Mouse (Mus musculus) intestine, postnatal 0 days (tissue): Measurements from ENCODE around the gene Rnf213. TPM values are rescaled to one million over a fixed set of nuclear protein-coding genes. Genes with fewer than 3 reads are reported as not detected.
A peak's percentile ranks its signal among the peaks of the same experiment; 100 is the strongest.
"Not testable (repeated sequence)": the region's sequence is repeated elsewhere in the genome, so short reads cannot be mapped to it uniquely, and the experiment has no call there.

Source experiments
- ATAC-seq: fragments of 200-750 bp; cut with Nextera tagmentation; 2 replicates; pipeline ENCODE4 v1.8.0; 2017; ENCODE audit warnings: mild to moderate bottlenecking, moderate TSS enrichment, moderate library complexity
- H3K27ac ChIP-seq: fragments of 300-500 bp; sonication (generic); 2 replicates; pipeline ENCODE4 v1.5.1; 2014; ENCODE audit warnings: mild to moderate bottlenecking, low read depth, low read length, moderate library complexity
- H3K27me3 ChIP-seq: fragments of 300-500 bp; sonication (generic); replicated peaks from 2 replicates; pipeline ENCODE4 v1.6.1; 2014; ENCODE audit warnings: low read length, mixed read lengths; ENCODE audit not compliant: control insufficient read depth, insufficient read depth
- H3K36me3 ChIP-seq: fragments of 300-500 bp; sonication (generic); 2 replicates; pipeline ENCODE4 v1.6.1; 2014; ENCODE audit warnings: mild to moderate bottlenecking, moderate library complexity; ENCODE audit not compliant: control insufficient read depth, insufficient read depth
- H3K4me1 ChIP-seq: fragments of 300-500 bp; sonication (generic); replicated peaks from 2 replicates; pipeline ENCODE4 v1.6.1; 2014; ENCODE audit warnings: antibody characterized with exemption, low read length, mixed read lengths; ENCODE audit not compliant: control insufficient read depth, insufficient read depth
- H3K4me2 ChIP-seq: fragments of 300-500 bp; sonication (generic); replicated peaks from 2 replicates; pipeline ENCODE4 v1.6.1; 2014; ENCODE audit warnings: low read depth, mild to moderate bottlenecking, moderate library complexity
- H3K4me3 ChIP-seq: fragments of 300-500 bp; sonication (generic); 2 replicates; pipeline ENCODE4 v1.5.1; 2014; ENCODE audit warnings: low read depth, low read length
- H3K9ac ChIP-seq: fragments of 300-500 bp; sonication (generic); 2 replicates; pipeline ENCODE4 v1.6.1; 2014; ENCODE audit warnings: mild to moderate bottlenecking, low read depth, low read length
- H3K9me3 ChIP-seq: fragments of 300-500 bp; sonication (generic); 2 replicates; pipeline ENCODE4 v1.6.1; 2016; ENCODE audit warnings: mixed run types; ENCODE audit not compliant: control insufficient read depth
- CTCF ChIP-seq: sonication (generic); IDR thresholded peaks from 2 replicates; pipeline ENCODE4 v1.5.1; 2016; ENCODE audit warnings: low read depth, mild to moderate bottlenecking, control low read depth, antibody characterized with exemption, moderate library complexity
- WGBS: fragments of 180-500 bp; shearing (Covaris S2); extraction: QIAGEN DNeasy Blood & Tissue Kit; methylation state at CpG from one replicate; pipeline ENCODE4 v1.1.7; 2014; 5-methylcytosine and 5-hydroxymethylcytosine counted together
- polyA plus RNA-seq: library from polyadenylated mRNA; unstranded; fragments of >200 nt; fragmentation: Nextera tagmentation; extraction: Ambion mirVana; gene quantifications from 2 replicates; pipeline ENCODE4 v1.2.1, GENCODE M21; 2015

The Rnf213 gene
- polyA plus RNA-seq, 1 experiment from 2014 or later, result 23.2 TPM

GRCm38 (mm10) chr11:119386306-119386705, 6.6 kb upstream of the Rnf213 start:
- H3K4me2 ChIP-seq, result no peak overlapping the region
- no peak for TF ChIP-seq CTCF
- H3K9me3 ChIP-seq, result no peaks in the 10 kb centered on the region
- WGBS, result 86% methylated on average over 5 of the region's 5 CpGs
- no peak overlapping the region for H3K27ac ChIP-seq
- no peak for ATAC-seq
- H3K4me3 ChIP-seq, result no peak overlapping the region
- no peak overlapping the region for H3K9ac ChIP-seq
- H3K4me1 ChIP-seq, result no peaks in the 10 kb centered on the region
- no peaks in the 10 kb centered on the region for H3K36me3 ChIP-seq
- H3K27me3 ChIP-seq, result no peaks in the 10 kb centered on the region

DNA sequence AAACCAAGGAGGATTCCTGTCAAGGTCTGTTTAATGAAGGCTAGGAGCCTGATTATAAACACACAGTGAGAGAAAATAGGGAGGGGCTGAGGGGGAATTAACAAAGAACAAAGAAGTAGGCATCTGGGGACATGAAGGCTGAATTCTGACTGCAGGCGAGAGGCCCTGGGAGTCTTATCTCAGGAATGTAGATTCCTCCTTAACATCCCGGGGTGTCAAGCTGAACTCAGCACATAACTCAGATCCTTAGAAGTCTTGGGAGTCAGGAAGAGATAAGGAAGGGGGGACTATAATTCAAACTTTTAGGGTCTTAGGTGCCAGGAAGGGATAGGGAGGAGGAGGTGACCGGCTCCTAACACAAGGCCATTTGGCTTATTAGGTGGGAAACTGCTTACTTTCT, 5.6 kb upstream of the Rnf213 start:
- WGBS, result 20% methylated on average over 3 of the region's 3 CpGs
- H3K4me3 ChIP-seq, H3K27ac ChIP-seq, ATAC-seq, H3K4me1 ChIP-seq, H3K27me3 ChIP-seq, H3K4me2 ChIP-seq, H3K9ac ChIP-seq, H3K9me3 ChIP-seq, H3K36me3 ChIP-seq: not testable (repeated sequence)

DNA sequence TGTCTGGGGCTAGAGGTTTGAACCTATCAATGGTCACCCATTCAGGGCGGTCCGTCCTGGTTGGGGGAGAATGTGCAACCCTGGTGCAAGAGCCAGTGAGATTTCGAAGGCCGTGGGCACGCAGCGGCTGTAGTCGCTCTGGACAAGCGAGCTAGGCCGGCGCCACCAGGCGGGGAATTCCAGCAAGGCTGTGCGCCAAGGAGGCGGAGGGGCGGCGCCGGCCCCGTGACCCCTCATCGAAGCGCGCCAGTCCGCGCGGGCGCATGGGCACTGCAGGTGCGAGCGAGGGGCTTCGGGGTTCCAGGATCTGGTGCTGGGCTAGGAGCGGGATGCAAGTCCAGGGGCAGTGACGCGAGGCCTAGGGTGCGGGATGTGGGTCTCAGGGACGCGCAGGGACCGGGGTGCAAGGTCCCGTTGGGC, 3.0 kb upstream of the Rnf213 start:
- 0 out of 2 replicates have a peak, but pooled peaks cover 4% of the 10 kb centered on the region for H3K4me1 ChIP-seq
- peak; percentile 24 for ATAC-seq
- peak overlapping the region; percentile 66 for H3K4me3 ChIP-seq
- peak overlapping the region; percentile 90 for H3K27ac ChIP-seq
- no peaks in the 10 kb centered on the region for H3K36me3 ChIP-seq
- WGBS, result under 1% methylated on average over 35 of the region's 35 CpGs
- TF ChIP-seq CTCF, result peak; percentile 76
- H3K9ac ChIP-seq, result peak overlapping the region; percentile 77
- H3K9me3 ChIP-seq, result no peaks in the 10 kb centered on the region
- H3K4me2 ChIP-seq, result peak overlapping the region; percentile 83
- no peaks in the 10 kb centered on the region for H3K27me3 ChIP-seq

DNA sequence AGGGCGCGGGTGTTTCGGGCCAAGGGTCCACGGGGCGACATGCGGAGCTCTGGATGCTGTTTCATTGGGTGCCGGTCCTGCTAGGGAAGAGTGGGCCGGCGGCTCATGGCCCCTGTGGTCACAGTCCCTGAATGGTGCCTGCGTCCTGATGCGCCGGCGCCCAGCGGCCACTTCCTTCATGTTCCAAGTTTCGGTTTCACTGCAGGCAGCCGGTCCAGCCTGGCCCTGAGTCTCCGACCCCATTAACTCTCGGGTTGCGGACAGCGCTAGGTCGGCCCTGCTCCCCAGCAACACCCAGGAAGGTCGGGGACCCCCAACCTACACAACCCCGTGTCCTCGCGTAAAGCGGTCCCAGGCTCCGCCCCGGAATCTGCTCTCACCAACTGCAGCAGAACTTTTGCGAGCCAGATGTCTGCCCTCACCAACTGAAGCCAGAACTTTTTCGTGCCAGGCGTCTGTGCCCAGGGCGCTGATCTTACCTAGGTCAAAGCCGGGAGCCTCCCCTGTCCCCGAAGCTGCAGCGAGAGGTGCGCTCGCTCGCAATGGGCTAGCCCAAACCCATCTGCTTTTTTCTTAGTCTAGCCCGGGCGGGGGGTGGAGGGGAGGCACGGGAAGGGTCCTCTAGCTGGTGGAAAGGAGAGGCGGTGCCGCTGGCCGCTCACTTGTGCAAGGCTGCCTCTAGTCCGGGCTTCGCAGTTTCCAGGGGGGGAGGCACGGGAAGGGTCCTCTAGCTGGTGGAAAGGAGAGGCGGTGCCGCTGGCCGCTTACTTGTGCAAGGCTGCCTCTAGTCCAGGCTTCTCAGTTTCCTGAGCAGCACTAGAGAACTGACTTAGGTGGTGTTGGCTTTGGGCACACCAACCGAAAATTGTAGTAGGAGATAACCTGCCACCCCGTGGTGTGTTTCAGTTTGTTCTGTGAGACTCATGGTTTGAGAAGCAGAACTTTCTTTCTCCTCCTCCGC, 2.3 kb upstream of the Rnf213 start:
- peak; percentile 36 for ATAC-seq
- no peaks in the 10 kb centered on the region for H3K9me3 ChIP-seq
- 4% methylated on average over 53 of the region's 53 CpGs for WGBS

DNA sequence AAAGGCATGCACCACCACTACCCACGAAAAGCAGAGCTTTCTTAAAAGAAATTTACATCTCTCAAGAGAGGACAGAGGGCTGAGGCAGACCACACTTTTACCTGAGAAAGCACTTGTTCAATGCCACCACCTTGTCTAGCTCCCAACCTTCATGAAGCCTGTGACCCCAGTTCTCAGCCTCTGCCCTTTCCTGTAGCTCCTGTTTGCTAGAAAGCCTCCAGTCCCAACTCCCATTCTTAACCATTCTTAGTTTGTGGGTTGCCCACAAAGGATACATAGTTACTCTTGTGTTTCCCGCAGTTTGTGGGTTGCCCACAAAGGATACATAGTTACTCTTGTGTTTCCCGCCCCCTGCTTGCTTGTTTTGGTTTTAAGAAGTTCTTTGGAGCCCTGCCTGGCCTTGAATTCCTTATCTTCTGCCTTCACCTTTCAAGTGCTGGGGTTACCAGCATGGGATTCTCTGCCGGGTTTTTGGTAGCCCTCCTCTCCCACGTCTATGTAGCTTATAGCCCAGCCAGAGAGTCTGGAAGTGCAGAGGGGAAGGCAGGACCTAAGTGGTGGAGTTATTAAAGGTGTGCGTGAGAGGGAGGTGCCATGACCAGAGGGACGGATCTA, 1.4 kb upstream of the Rnf213 start:
- peak overlapping the region; percentile 89 for H3K27ac ChIP-seq
- 39% methylated on average over 7 of the region's 7 CpGs for WGBS
- peak overlapping the region; percentile 66 for H3K4me3 ChIP-seq
- H3K4me1 ChIP-seq, result peaks cover 4% of the 10 kb centered on the region; the same call in 1 of the 2 replicates
- H3K9ac ChIP-seq, result 0 out of 2 replicates have a peak overlapping the region, but pooled peaks have one; percentile 7
- peak overlapping the region; percentile 83 for H3K4me2 ChIP-seq
- ATAC-seq, result 0 out of 2 replicates have a peak, but pooled peaks have one; percentile 0
- no peak for TF ChIP-seq CTCF
- no peaks in the 10 kb centered on the region for H3K27me3 ChIP-seq
- no peaks in the 10 kb centered on the region for H3K9me3 ChIP-seq
- H3K36me3 ChIP-seq, result peaks cover 9% of the 10 kb centered on the region

More for the DNA sequence above, 2.3 kb upstream of the Rnf213 start:
- no peak for TF ChIP-seq CTCF
- no peaks in the 10 kb centered on the region for H3K36me3 ChIP-seq
- H3K4me2 ChIP-seq, result peak overlapping the region; percentile 83
- H3K27ac ChIP-seq, result peak overlapping the region; percentile 90
- H3K4me3 ChIP-seq, result peak overlapping the region; percentile 66
- H3K4me1 ChIP-seq, result peaks cover 4% of the 10 kb centered on the region; the same call in 1 of the 2 replicates
- no peaks in the 10 kb centered on the region for H3K27me3 ChIP-seq
- H3K9ac ChIP-seq, result peak overlapping the region; percentile 77

DNA sequence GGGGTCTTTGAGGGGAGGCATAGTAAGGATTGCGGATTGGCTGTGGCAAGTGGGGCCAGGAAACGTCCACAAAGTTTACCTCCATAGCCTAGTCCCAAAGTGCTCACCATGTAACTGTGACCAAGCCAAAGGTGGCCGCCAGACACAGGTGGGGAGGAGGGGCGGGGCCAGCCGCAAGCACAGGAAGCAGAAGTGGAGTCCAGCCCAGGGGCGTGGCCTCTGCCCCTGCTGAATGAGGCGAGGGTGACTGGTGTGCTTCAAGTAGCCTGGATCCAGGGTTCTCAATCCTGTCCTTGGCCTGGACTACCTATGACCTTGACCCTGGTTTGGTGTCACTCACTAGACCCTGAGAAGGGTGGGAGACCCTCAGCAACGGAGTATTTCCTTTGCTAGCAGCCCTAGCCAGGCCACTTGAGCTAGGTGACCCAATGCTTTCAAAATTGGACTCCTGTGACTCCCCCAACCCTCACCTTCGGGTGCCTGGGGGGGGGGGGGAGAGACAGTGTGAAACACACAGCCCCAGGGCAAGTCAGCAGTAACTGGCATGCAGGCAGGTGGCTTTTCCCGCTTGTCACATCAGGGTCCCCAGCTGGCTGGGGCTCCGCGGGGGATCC, 792 bp upstream of the Rnf213 start:
- Histone ChIP-seq H3K36me3 (peaks cover 13% of the 10 kb centered on the region), H3K9me3 (no peaks in the 10 kb centered on the region), H3K4me2 (peak overlapping the region; percentile 83), H3K4me3 (peak overlapping the region; percentile 62), H3K9ac (peak overlapping the region; percentile 32; the same call in 1 of the 2 replicates), H3K27ac (peak overlapping the region; percentile 89), H3K27me3 (no peaks in the 10 kb centered on the region), H3K4me1 (peaks cover 4% of the 10 kb centered on the region; the same call in 1 of the 2 replicates)
- ATAC-seq, result peak; percentile 69
- no peak for TF ChIP-seq CTCF
- WGBS, result 5% methylated on average over 12 of the region's 12 CpGs
